Mouse (Mus musculus) heart, embryonic 15.5 days (tissue): ENCODE results near the gene Gm4559. TPM values are rescaled to one million over a fixed set of nuclear protein-coding genes. Genes with fewer than 3 reads are reported as not detected.
"Not testable (repeated sequence)": the region's sequence is repeated elsewhere in the genome, so short reads cannot be mapped to it uniquely, and the experiment has no call there.

ENCODE experiments used
- ATAC-seq: fragments of 200-750 bp; cut with Nextera tagmentation; replicated peaks from 2 replicates; pipeline ENCODE4 v1.8.0; 2017; ENCODE audit warnings: low read depth, moderate TSS enrichment; ENCODE audit not compliant: insufficient number of reproducible peaks, insufficient read depth, low FRiP score
- H3K27ac ChIP-seq: fragments of 300-500 bp; sonication (generic); 2 replicates; pipeline ENCODE4 v1.5.1; 2015; ENCODE audit warnings: mild to moderate bottlenecking, inconsistent platforms
- H3K27me3 ChIP-seq: fragments of 300-500 bp; sonication (generic); 2 replicates; pipeline ENCODE4 v1.6.1; 2015; ENCODE audit warnings: inconsistent platforms
- H3K36me3 ChIP-seq: fragments of 300-500 bp; sonication (generic); 2 replicates; pipeline ENCODE4 v1.6.1; 2015; ENCODE audit warnings: mild to moderate bottlenecking, inconsistent platforms
- H3K4me1 ChIP-seq: fragments of 300-500 bp; sonication (generic); replicated peaks from 2 replicates; pipeline ENCODE4 v1.6.1; 2015; ENCODE audit warnings: inconsistent platforms
- H3K4me2 ChIP-seq: fragments of 300-500 bp; sonication (generic); 2 replicates; pipeline ENCODE4 v1.6.1; 2015; ENCODE audit warnings: inconsistent platforms, mild to moderate bottlenecking, moderate library complexity
- H3K4me3 ChIP-seq: fragments of 300-500 bp; sonication (generic); 2 replicates; pipeline ENCODE4 v1.5.1; 2015; ENCODE audit warnings: mild to moderate bottlenecking, inconsistent platforms
- H3K9ac ChIP-seq: fragments of 300-500 bp; sonication (generic); 2 replicates; pipeline ENCODE4 v1.6.1; 2015; ENCODE audit warnings: mild to moderate bottlenecking, inconsistent platforms
- H3K9me3 ChIP-seq: fragments of 300-500 bp; sonication (generic); replicated peaks from 2 replicates; pipeline ENCODE4 v1.6.1; 2016; ENCODE audit warnings: inconsistent platforms
- WGBS: fragments of 180-500 bp; shearing (Covaris S2); methylation state at CpG from one replicate; pipeline ENCODE4 v1.1.7; 2015; ENCODE audit warnings: mixed read lengths; 5-methylcytosine and 5-hydroxymethylcytosine counted together
- polyA plus RNA-seq: library from polyadenylated mRNA; unstranded; fragments of >200 nt; fragmentation: Nextera tagmentation; extraction: Ambion mirVana; gene quantifications from 2 replicates; pipeline ENCODE4 v1.2.1, GENCODE M21; 2015

Gm4559 gene
- polyA plus RNA-seq, 1 experiment from 2014 or later: not detected

GRCm38 (mm10) chr7:142297018-142297417 lies 22.9 kb upstream of the Gm4559 start, which contains the start of gene Krtap5-1:
Krtap5-1 (minus strand) TSS chr7:142297118.
- H3K4me3 ChIP-seq, H3K9ac ChIP-seq, ATAC-seq, H3K4me1 ChIP-seq, H3K4me2 ChIP-seq, H3K9me3 ChIP-seq, H3K27ac ChIP-seq, H3K27me3 ChIP-seq, H3K36me3 ChIP-seq: not testable (repeated sequence)

DNA sequence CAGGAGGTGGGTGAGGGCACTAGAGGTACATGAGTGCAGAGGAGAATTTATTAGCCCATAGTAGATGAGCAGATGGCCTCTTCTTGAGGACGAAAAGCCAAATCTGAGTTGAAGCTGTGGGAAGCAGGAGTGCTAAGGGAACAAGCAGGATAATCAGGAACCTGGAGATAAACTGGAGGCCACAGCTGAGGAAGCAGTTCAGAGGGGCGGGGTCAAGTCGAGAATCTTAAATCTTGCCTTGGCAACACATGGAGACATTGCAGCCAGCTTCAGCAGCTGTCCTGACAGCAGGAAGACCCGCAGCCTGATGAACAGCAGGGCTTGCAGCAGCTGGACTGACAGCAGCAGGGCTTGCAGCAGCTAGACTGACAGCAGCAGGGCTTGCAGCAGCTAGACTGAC lies 21.9 kb upstream of the Gm4559 start:
- not testable (repeated sequence) for H3K9ac ChIP-seq, ATAC-seq, H3K4me3 ChIP-seq, H3K4me1 ChIP-seq, H3K4me2 ChIP-seq, H3K27ac ChIP-seq, H3K36me3 ChIP-seq, H3K9me3 ChIP-seq, H3K27me3 ChIP-seq
- 17% methylated on average over 4 of the region's 4 CpGs for WGBS

DNA sequence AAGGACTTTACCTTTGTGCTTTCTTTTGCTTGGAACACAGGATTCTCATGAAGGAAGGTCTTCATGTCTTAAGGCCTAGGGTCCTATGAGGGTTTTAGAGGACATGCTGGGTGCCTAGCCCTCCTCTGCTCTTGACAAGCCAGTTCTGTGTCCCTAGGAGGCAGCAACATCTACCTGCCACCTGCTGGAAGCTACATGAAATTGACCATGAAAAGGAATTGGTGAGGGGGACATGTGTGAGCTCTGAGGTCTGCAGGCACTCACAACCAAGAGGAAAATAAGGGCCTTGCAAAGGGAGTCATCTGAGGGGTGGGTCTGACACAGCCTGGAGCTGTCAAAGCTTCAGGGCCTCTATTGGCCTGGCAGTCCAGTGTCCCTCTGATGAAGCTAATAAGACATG lies 21.3 kb upstream of the Gm4559 start:
- H3K9ac ChIP-seq: no peak overlapping the region
- ATAC-seq: no peak

GRCm38 (mm10) chr7:142293851-142294250 lies 19.7 kb upstream of the Gm4559 start:
- not testable (repeated sequence) for H3K27me3 ChIP-seq, H3K4me1 ChIP-seq, H3K9ac ChIP-seq, H3K9me3 ChIP-seq, H3K27ac ChIP-seq, H3K4me2 ChIP-seq, ATAC-seq, H3K4me3 ChIP-seq, H3K36me3 ChIP-seq
- 4% methylated on average over 2 of the region's 2 CpGs for whole genome bisulfite sequencing

More for the DNA sequence above, 21.3 kb upstream of the Gm4559 start:
- no peaks in the 10 kb centered on the region for H3K36me3 ChIP-seq
- peaks cover 8% of the 10 kb centered on the region for H3K4me1 ChIP-seq
- no peak overlapping the region for H3K4me3 ChIP-seq
- no peak overlapping the region for H3K27ac ChIP-seq
- no peaks in the 10 kb centered on the region for H3K9me3 ChIP-seq
- no peaks in the 10 kb centered on the region for H3K27me3 ChIP-seq
- no peak overlapping the region for H3K4me2 ChIP-seq

DNA sequence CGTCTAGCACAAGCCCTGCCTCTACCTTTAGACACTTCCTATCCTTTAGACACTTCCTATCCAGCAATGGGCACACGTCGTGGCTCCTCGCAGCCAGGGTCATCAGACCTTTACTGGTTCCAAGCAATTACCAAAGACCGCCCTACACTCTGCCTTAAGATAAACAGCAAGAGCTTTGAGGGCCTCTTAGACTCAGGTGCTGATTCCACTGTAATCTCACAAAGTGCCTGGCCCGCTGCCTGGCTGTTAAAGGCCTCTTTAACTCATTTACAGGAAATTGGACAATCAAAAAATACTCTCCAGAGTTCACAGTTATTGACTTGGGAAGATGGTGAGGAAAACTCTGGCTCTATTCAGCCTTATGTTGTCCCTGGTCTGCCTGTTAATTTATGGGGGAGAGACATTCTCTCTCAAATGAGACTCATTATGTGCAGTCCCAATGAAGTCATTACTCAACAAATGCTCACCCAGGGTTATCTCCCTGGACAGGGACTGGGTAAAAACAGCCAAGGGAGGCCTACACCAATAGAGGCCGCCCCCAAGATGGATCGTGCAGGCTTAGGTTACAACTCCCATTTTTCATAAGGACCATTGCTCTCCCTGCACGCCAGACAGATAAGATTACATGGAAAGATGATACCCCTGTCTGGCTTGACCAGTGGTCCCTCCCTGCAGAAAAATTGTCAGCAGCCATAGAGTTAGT lies 11.9 kb upstream of the Gm4559 start:
- 41% methylated on average over 9 of the region's 9 CpGs for WGBS
- peaks cover 18% of the 10 kb centered on the region for H3K4me1 ChIP-seq
- not testable (repeated sequence) for H3K9ac ChIP-seq, H3K4me2 ChIP-seq, H3K27ac ChIP-seq, H3K27me3 ChIP-seq, ATAC-seq, H3K4me3 ChIP-seq, H3K9me3 ChIP-seq, H3K36me3 ChIP-seq

DNA sequence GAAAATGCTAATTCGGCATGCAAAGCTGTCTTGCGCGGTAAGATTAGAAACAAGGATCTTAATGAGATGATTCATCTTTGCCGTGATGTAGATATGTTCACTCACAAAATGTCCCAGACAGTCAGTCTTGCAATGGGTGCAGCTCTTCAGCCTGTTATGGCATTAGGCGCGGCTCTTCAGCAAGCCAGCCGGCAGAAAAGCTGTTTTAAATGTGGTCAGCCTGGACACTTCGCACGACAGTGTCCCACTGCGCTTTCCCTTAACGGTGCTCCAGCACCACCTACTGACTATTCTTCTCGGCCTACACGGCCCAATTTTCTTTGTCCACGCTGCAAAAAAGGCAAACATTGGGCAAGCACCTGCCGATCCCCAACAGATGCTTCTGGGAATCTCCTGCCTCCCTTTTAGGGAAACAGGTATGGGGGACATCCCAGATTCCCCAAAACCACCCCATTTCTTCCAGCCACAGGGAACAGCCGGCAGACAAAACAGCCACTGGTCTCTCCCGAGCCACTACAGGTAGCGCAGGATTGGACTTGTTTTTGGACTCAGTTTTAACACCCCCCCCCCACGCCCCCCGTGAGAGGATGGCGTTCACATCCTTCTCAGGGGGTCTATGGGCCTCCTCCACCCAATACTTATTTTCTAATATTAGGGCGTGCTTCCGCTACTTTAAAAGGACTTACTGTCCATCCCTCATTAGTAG lies 11.1 kb upstream of the Gm4559 start:
- 21% methylated on average over 23 of the region's 23 CpGs for WGBS
- Histone ChIP-seq H3K4me3 (peak overlapping the region; percentile 53), H3K9me3 (no peaks in the 10 kb centered on the region), H3K36me3 (no peaks in the 10 kb centered on the region), H3K4me2 (peak overlapping the region; percentile 67), H3K27me3 (no peaks in the 10 kb centered on the region), H3K4me1 (peaks cover 18% of the 10 kb centered on the region), H3K9ac (peak overlapping the region; percentile 32; the same call in 1 of the 2 replicates), H3K27ac (peak overlapping the region; percentile 84)
- ATAC-seq: peak; percentile 63

DNA sequence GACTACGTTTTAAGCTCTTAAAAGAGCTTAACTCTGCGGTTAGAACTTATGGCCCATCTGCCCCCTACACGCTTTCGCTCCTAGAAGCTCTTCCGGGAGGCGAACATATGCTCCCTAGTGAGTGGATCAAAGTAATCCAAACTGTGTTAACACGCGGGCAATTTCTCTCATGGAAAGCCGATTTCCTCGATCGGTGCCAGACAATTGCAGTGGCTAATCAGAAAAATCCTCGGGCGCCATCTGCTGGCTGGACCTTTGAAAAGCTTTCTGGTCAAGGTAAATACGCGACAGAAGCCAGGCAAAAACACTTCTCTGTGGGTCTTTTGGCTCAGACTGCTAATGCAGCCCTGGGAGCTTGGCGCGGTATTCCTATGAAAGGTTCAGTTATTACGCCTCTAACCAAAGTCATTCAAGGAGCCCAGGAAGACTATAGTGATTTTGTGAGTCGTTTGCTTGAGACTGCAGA lies 10.5 kb upstream of the Gm4559 start:
- H3K9me3 ChIP-seq: no peaks in the 10 kb centered on the region
- H3K4me2 ChIP-seq: peak overlapping the region; percentile 67
- peaks cover 18% of the 10 kb centered on the region for H3K4me1 ChIP-seq
- peak overlapping the region; percentile 84 for H3K27ac ChIP-seq
- no peaks in the 10 kb centered on the region for H3K36me3 ChIP-seq
- H3K4me3 ChIP-seq: peak overlapping the region; percentile 53
- peak overlapping the region; percentile 69 for H3K9ac ChIP-seq
- H3K27me3 ChIP-seq: no peaks in the 10 kb centered on the region
- ATAC-seq: peak; percentile 72
- under 1% methylated on average over 19 of the region's 19 CpGs for WGBS

GRCm38 (mm10) chr7:142284023-142284591 lies 9.9 kb upstream of the Gm4559 start:
- Histone ChIP-seq H3K36me3 (no peaks in the 10 kb centered on the region), H3K27me3 (no peaks in the 10 kb centered on the region), H3K9ac (peak overlapping the region; percentile 69), H3K4me3 (peak overlapping the region; percentile 53), H3K9me3 (no peaks in the 10 kb centered on the region), H3K4me2 (peak overlapping the region; percentile 67), H3K27ac (peak overlapping the region; percentile 84), H3K4me1 (peaks cover 18% of the 10 kb centered on the region)
- under 1% methylated on average over 38 of the region's 38 CpGs for WGBS
- peak; percentile 57 for ATAC-seq

- H3K9me3 ChIP-seq, H3K9ac ChIP-seq, ATAC-seq, H3K4me3 ChIP-seq, H3K27ac ChIP-seq, H3K36me3 ChIP-seq, H3K27me3 ChIP-seq: not testable (repeated sequence)
- peak overlapping the region; percentile 67 for H3K4me2 ChIP-seq
- H3K4me1 ChIP-seq: peaks cover 18% of the 10 kb centered on the region
- WGBS: 15% methylated on average over 2 of the region's 2 CpGs
Measured at GRCm38 (mm10) chr7:142282847-142283246, 8.7 kb upstream of the Gm4559 start.

GRCm38 (mm10) chr7:142279291-142279690 lies 5.1 kb upstream of the Gm4559 start:
- 71% methylated on average over 1 of the region's 1 CpGs for WGBS
- H3K36me3 ChIP-seq, H3K27me3 ChIP-seq, H3K4me2 ChIP-seq, H3K27ac ChIP-seq, H3K4me3 ChIP-seq, H3K9me3 ChIP-seq, H3K9ac ChIP-seq, ATAC-seq: not testable (repeated sequence)
- H3K4me1 ChIP-seq: peaks cover 14% of the 10 kb centered on the region

GRCm38 (mm10) chr7:142278183-142278582 lies 4.0 kb upstream of the Gm4559 start:
- H3K9ac ChIP-seq, H3K4me2 ChIP-seq, H3K27me3 ChIP-seq, H3K36me3 ChIP-seq, H3K9me3 ChIP-seq, H3K4me3 ChIP-seq, H3K27ac ChIP-seq, ATAC-seq: not testable (repeated sequence)
- peaks cover 12% of the 10 kb centered on the region for H3K4me1 ChIP-seq
- WGBS: 2% methylated on average over 3 of the region's 3 CpGs
